Mouse (Mus musculus): ENCODE measurements around the gene Specc1l.

DNA sequence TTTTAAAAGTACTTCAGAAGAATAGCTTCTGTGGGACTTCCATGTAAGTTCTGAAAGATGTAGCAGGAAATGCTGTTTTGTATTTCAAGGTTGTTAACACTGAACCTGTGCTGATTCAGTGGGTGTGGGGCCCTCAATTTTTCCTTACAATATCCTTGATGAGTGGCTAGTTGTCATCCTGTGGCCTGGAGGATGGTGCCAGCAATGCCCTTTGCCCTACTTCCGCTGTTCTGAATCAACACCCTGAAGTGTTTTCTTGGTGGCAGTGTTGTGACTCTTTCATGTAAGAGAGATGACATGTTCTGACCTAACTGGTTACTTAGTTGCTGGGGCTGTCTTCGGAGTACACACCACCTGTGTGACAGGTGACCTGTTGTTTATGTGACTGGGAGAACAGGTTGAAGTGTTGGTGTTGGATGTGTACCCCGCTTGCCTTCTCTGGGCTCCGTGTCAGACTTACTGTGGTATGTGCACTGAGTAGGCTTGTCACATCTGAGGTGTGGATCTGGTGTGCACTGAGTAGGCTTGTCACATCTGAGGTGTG is 20.8 kb downstream of the Specc1l start:
- TF ChIP-seq CTCF (conservative IDR thresholded peaks at IDR 0.05; ENCODE audit: insufficient read depth, insufficient read length, low read depth, low read length) (no peak), POLR2A (IDR thresholded peaks at IDR 0.05; ENCODE audit: low read depth, low read length) (no peak)
